Mouse (Mus musculus): ENCODE measurements around the gene Rsph3b.
"Not testable (repeated sequence)": the region's sequence is repeated elsewhere in the genome, so short reads cannot be mapped to it uniquely, and the experiment has no call there.

GRCm38 (mm10) chr17:6996826-6997225 lies 48.3 kb upstream of the Rsph3b start:
- TF ChIP-seq CTCF (IDR thresholded peaks at IDR 0.05; ENCODE audit: low read depth, low read length); POLR2A (IDR thresholded peaks at IDR 0.05; ENCODE audit: extremely low read depth, insufficient read depth, low read length): not testable (repeated sequence)
